Mouse (Mus musculus): ENCODE data around the gene Vmn1r78. TPM values are rescaled to one million over a fixed set of nuclear protein-coding genes. Genes with fewer than 3 reads are reported as not detected.
"Not testable (repeated sequence)": the region's sequence is repeated elsewhere in the genome, so short reads cannot be mapped to it uniquely, and the experiment has no call there.

The Vmn1r78 gene
- not detected in 2 replicates for polyA plus RNA-seq (2015; fragmentation: Nextera tagmentation; extraction: Ambion mirVana)

- no peak within 1 kb of the TSS for H3K4me2 ChIP-seq (ENCODE audit: low read depth, low read length)
- 54% methylated on average over 2 of the region's 2 CpGs for WGBS (ENCODE audit: insufficient replicate concordance)
- H3K27me3 ChIP-seq (ENCODE audit: insufficient read depth, low read length): no peaks in the 10 kb centered on the region
- H3K9ac ChIP-seq (replicated peaks): no peak within 1 kb of the TSS
- 0 out of 2 replicates have a peak, but pooled peaks cover 3% of the 10 kb centered on the region for H3K9me3 ChIP-seq (ENCODE audit: low read length)
- ATAC-seq (no peak), DNase-seq (no peak)
- no peaks in the 10 kb centered on the region for H3K4me1 ChIP-seq (ENCODE audit: insufficient read depth)
- no peak within 1 kb of the TSS for H3K4me3 ChIP-seq (ENCODE audit: low read depth, low read length)
- no peaks in the 10 kb centered on the region for H3K36me3 ChIP-seq (replicated peaks; ENCODE audit: insufficient read depth, low read length)
- TF ChIP-seq CTCF (IDR thresholded peaks at IDR 0.05; ENCODE audit: low read depth) (no peak), EP300 (IDR thresholded peaks at IDR 0.05; ENCODE audit: low read depth) (no peak)
- H3K27ac ChIP-seq (ENCODE audit: low read depth): no peak within 1 kb of the TSS
These were observed at the start of gene Vmn1r78 for GRCm38 (mm10) chr7:12149957-12150356. Vmn1r78 (plus strand) TSS chr7:12150257.

DNA sequence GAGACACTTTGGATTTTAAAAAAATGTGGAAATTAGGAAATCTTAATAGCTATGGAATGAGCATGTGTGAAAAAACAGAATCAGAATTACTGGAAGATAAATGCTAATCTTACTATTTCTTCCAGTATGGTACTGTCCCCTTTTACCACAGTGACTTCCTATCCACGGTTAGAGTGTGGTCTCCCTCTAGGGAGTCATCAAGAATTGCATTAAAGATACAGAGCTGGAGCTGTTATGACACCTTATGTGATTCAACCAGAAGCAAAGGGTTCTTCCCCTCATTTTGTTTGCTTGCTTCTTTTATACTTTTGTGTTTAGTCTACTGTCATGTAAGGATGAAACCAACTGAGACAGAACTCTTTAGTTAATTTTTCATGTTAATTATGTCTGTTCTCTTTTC lies 6.4 kb downstream of the Vmn1r78 start:
- ATAC-seq; H3K9me3 ChIP-seq (ENCODE audit: low read length); H3K9ac ChIP-seq (replicated peaks); H3K27me3 ChIP-seq (ENCODE audit: insufficient read depth, low read length); H3K36me3 ChIP-seq (replicated peaks; ENCODE audit: insufficient read depth, low read length); H3K27ac ChIP-seq (ENCODE audit: low read depth); H3K4me1 ChIP-seq (ENCODE audit: insufficient read depth); DNase-seq; H3K4me2 ChIP-seq (ENCODE audit: low read depth, low read length); H3K4me3 ChIP-seq (ENCODE audit: low read depth, low read length): not testable (repeated sequence)
- WGBS (ENCODE audit: insufficient replicate concordance): 56% methylated on average over 1 of the region's 1 CpGs

DNA sequence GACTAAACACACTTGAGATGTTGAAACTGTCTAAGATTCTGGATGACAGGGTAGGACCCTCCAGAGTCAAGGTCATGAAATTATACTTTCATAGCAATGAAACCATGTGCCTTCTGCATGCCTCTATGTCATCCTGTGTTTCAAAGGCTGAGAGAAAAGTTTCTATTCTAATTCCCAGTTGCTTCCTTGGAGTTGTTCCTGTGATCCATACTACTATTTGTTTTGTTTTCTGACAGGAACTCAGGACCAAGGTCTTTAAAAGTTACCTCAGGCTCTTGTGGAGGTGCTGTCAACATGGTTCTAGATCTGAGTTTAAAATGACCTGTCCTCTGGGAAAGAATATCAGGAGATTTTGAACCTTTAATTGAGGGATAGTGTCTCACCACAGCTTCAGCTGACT lies 20.9 kb downstream of the Vmn1r78 start, which contains the start of gene Vmn1r79:
Gene Vmn1r79, plus strand, starts transcription at position 301 of the 400 bp plus-strand sequence.
- H3K27ac ChIP-seq (ENCODE audit: low read depth); H3K4me2 ChIP-seq (ENCODE audit: low read depth, low read length); ATAC-seq; H3K27me3 ChIP-seq (ENCODE audit: insufficient read depth, low read length); H3K9me3 ChIP-seq (ENCODE audit: low read length); H3K4me3 ChIP-seq (ENCODE audit: low read depth, low read length); DNase-seq; H3K4me1 ChIP-seq (ENCODE audit: insufficient read depth); H3K36me3 ChIP-seq (replicated peaks; ENCODE audit: insufficient read depth, low read length); H3K9ac ChIP-seq (replicated peaks): not testable (repeated sequence)

- not testable (repeated sequence) for DNase-seq; H3K27ac ChIP-seq (ENCODE audit: low read depth); H3K36me3 ChIP-seq (replicated peaks; ENCODE audit: insufficient read depth, low read length); H3K9me3 ChIP-seq (ENCODE audit: low read length); H3K4me2 ChIP-seq (ENCODE audit: low read depth, low read length); H3K4me1 ChIP-seq (ENCODE audit: insufficient read depth); ATAC-seq; H3K27me3 ChIP-seq (ENCODE audit: insufficient read depth, low read length); H3K9ac ChIP-seq (replicated peaks); H3K4me3 ChIP-seq (ENCODE audit: low read depth, low read length)
- WGBS (ENCODE audit: insufficient replicate concordance): 58% methylated on average over 2 of the region's 2 CpGs
These were observed 22.9 kb downstream of the Vmn1r78 start for GRCm38 (mm10) chr7:12172926-12173325.

GRCm38 (mm10) chr7:12188986-12189385 lies 38.9 kb downstream of the Vmn1r78 start, which contains the start of gene Vmn1r80:
Vmn1r80 (plus strand) TSS chr7:12189286.
- Histone ChIP-seq H3K4me2 (ENCODE audit: low read depth, low read length) (no peak within 1 kb of the TSS), H3K4me3 (ENCODE audit: low read depth, low read length) (no peak within 1 kb of the TSS), H3K27ac (ENCODE audit: low read depth) (no peak within 1 kb of the TSS), H3K9me3 (ENCODE audit: low read length) (no peaks in the 10 kb centered on the region; the same call in 1 of the 2 replicates), H3K27me3 (ENCODE audit: insufficient read depth, low read length) (no peaks in the 10 kb centered on the region), H3K36me3 (replicated peaks; ENCODE audit: insufficient read depth, low read length) (no peaks in the 10 kb centered on the region), H3K4me1 (ENCODE audit: insufficient read depth) (no peaks in the 10 kb centered on the region), H3K9ac (replicated peaks) (no peak within 1 kb of the TSS)
- WGBS (ENCODE audit: insufficient replicate concordance): 62% methylated on average over 1 of the region's 1 CpGs
- DNase-seq: no peak
- TF ChIP-seq EP300 (IDR thresholded peaks at IDR 0.05; ENCODE audit: low read depth) (no peak), CTCF (IDR thresholded peaks at IDR 0.05; ENCODE audit: low read depth) (no peak)
- ATAC-seq: no peak

DNA sequence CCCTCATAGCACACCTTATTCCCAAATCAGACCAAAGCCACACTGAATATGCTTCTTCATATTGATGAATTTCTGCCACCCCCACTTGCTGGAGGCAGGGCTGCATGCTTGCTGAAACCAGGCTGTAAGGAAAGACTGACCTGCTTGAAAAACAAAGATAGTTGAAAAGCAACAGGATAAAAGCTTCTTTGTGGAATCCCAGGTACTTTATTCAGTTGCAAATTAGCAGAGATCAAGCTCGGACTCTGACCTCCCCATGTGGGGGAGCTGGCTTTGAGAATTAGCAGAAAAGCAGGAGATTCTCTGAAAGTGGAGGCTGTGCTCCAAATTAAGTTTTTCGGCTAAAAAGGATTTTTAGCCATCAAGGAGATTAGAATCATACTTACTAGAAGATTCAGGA lies 54.1 kb downstream of the Vmn1r78 start:
- no peak overlapping the region for H3K4me3 ChIP-seq (ENCODE audit: low read depth, low read length)
- no peaks in the 10 kb centered on the region for H3K4me1 ChIP-seq (ENCODE audit: insufficient read depth)
- H3K36me3 ChIP-seq (replicated peaks; ENCODE audit: insufficient read depth, low read length): no peaks in the 10 kb centered on the region
- no peaks in the 10 kb centered on the region for H3K27me3 ChIP-seq (ENCODE audit: insufficient read depth, low read length)
- no peak for DNase-seq
- H3K9ac ChIP-seq (replicated peaks): no peak overlapping the region
- peaks cover 4% of the 10 kb centered on the region; the same call in 1 of the 2 replicates for H3K9me3 ChIP-seq (ENCODE audit: low read length)
- H3K27ac ChIP-seq (ENCODE audit: low read depth): no peak overlapping the region
- no peak for TF ChIP-seq CTCF (IDR thresholded peaks at IDR 0.05; ENCODE audit: low read depth)
- TF ChIP-seq EP300 (IDR thresholded peaks at IDR 0.05; ENCODE audit: low read depth): no peak
- 62% methylated on average over 2 of the region's 2 CpGs for WGBS (ENCODE audit: insufficient replicate concordance)
- ATAC-seq: no peak
- H3K4me2 ChIP-seq (ENCODE audit: low read depth, low read length): no peak overlapping the region

Other genes starting within 250 kb of the Vmn1r78 start
- not detected in 2 replicates for gene Vmn1r76, start 212.0 kb upstream of the Vmn1r78 start, polyA plus RNA-seq (2015; fragmentation: Nextera tagmentation; extraction: Ambion mirVana)
- gene Vmn1r77, start 113.5 kb upstream of the Vmn1r78 start, polyA plus RNA-seq (2015; fragmentation: Nextera tagmentation; extraction: Ambion mirVana): not detected in 2 replicates
- gene Vmn1r79, start 21.0 kb downstream of the Vmn1r78 start, polyA plus RNA-seq (2015; fragmentation: Nextera tagmentation; extraction: Ambion mirVana): not detected in 2 replicates
- not detected in 2 replicates for gene Vmn1r80, start 39.0 kb downstream of the Vmn1r78 start, polyA plus RNA-seq (2015; fragmentation: Nextera tagmentation; extraction: Ambion mirVana)
- not detected in 2 replicates for gene Vmn1r81, start 118.0 kb downstream of the Vmn1r78 start, polyA plus RNA-seq (2015; fragmentation: Nextera tagmentation; extraction: Ambion mirVana)
- gene Vmn1r82, start 150.2 kb downstream of the Vmn1r78 start, polyA plus RNA-seq (2015; fragmentation: Nextera tagmentation; extraction: Ambion mirVana): not detected in 2 replicates
- not detected in 2 replicates for gene Vmn1r83, start 179.2 kb downstream of the Vmn1r78 start, polyA plus RNA-seq (2015; fragmentation: Nextera tagmentation; extraction: Ambion mirVana)
- gene Vmn1r84, start 219.0 kb downstream of the Vmn1r78 start, polyA plus RNA-seq (2015; fragmentation: Nextera tagmentation; extraction: Ambion mirVana): not detected in 2 replicates